Mouse (Mus musculus) midbrain, postnatal 0 days (tissue): ENCODE results near the gene Gmpr. TPM values are rescaled to one million over a fixed set of nuclear protein-coding genes. Genes with fewer than 3 reads are reported as not detected.

Experiments
- ATAC-seq: fragments of 200-750 bp; cut with Nextera tagmentation; 2 replicates; pipeline ENCODE4 v1.8.0; 2017; ENCODE audit warnings: moderate number of reproducible peaks, mild to moderate bottlenecking, moderate TSS enrichment, moderate library complexity; ENCODE audit not compliant: low FRiP score
- DNase-seq: peaks from one replicate; pipeline ENCODE4 v3.0.0-alpha.2; 2015; ENCODE audit warnings: low spot score
- H3K27ac ChIP-seq: fragments of 300-500 bp; sonication (generic); 2 replicates; pipeline ENCODE4 v1.5.1; 2014; ENCODE audit warnings: low read depth, mild to moderate bottlenecking, low read length, mixed read lengths
- H3K27me3 ChIP-seq: fragments of 300-500 bp; sonication (generic); 2 replicates; pipeline ENCODE4 v1.6.1; 2014; ENCODE audit warnings: low read length, control low read depth, mixed read lengths; ENCODE audit not compliant: insufficient read depth
- H3K36me3 ChIP-seq: fragments of 300-500 bp; sonication (generic); 2 replicates; pipeline ENCODE4 v1.6.1; 2014; ENCODE audit warnings: low read length, control low read depth, mixed read lengths; ENCODE audit not compliant: insufficient read depth
- H3K4me1 ChIP-seq: fragments of 300-500 bp; sonication (generic); 2 replicates; pipeline ENCODE4 v1.6.1; 2014; ENCODE audit warnings: mild to moderate bottlenecking, control low read depth, antibody characterized with exemption, low read length, mixed read lengths; ENCODE audit not compliant: insufficient read depth
- H3K4me2 ChIP-seq: fragments of 300-500 bp; sonication (generic); 2 replicates; pipeline ENCODE4 v1.6.1; 2014; ENCODE audit warnings: low read depth, mild to moderate bottlenecking, low read length, mixed read lengths; ENCODE audit not compliant: poor library complexity, severe bottlenecking
- H3K4me3 ChIP-seq: fragments of 300-500 bp; sonication (generic); 2 replicates; pipeline ENCODE4 v1.5.1; 2014; ENCODE audit warnings: low read depth, mild to moderate bottlenecking, low read length, moderate library complexity
- H3K9ac ChIP-seq: fragments of 300-500 bp; sonication (generic); replicated peaks from 2 replicates; pipeline ENCODE4 v1.6.1; 2014; ENCODE audit warnings: mild to moderate bottlenecking, low read length, moderate library complexity, mixed read lengths; ENCODE audit not compliant: poor library complexity, severe bottlenecking
- H3K9me3 ChIP-seq: fragments of 300-500 bp; sonication (generic); 2 replicates; pipeline ENCODE4 v1.6.1; 2016; ENCODE audit warnings: low read length, control low read depth
- CTCF ChIP-seq: IDR thresholded peaks from 2 replicates; pipeline ENCODE4 v1.5.1; 2016; ENCODE audit warnings: antibody characterized with exemption, mild to moderate bottlenecking
- WGBS: fragments of 180-500 bp; shearing (Covaris S2); extraction: QIAGEN DNeasy Blood & Tissue Kit; methylation state at CpG from one replicate; pipeline ENCODE4 v1.1.7; 2014; 5-methylcytosine and 5-hydroxymethylcytosine counted together
- polyA plus RNA-seq: library from polyadenylated mRNA; unstranded; fragments of >200 nt; fragmentation: Nextera tagmentation; extraction: Ambion mirVana; gene quantifications from 2 replicates; pipeline ENCODE4 v1.2.1, GENCODE M21; 2015
- total RNA-seq: library from RNA; depleted of rRNA; stranded (reverse); fragments of >200 nt; gene quantifications from 2 replicates; pipeline ENCODE4 v1.2.3, GENCODE M21; 2014; rRNA removed

The Gmpr gene
- total and polyA plus RNA-seq, 2 experiments from 2014 or later, result 29.2 to 36.7 TPM

- ATAC-seq, result no peak
- DNase-seq, result peak; percentile 22
- Histone ChIP-seq H3K4me3 (no peak overlapping the region), H3K4me2 (no peak overlapping the region), H3K27me3 (no peaks in the 10 kb centered on the region), H3K36me3 (no peaks in the 10 kb centered on the region), H3K9ac (no peak overlapping the region), H3K9me3 (no peaks in the 10 kb centered on the region), H3K27ac (peak overlapping the region; percentile 12; the same call in 1 of the 2 replicates), H3K4me1 (0 out of 2 replicates have a peak, but pooled peaks cover 6% of the 10 kb centered on the region)
- 28% methylated on average over 6 of the region's 6 CpGs for WGBS
- no peak for TF ChIP-seq CTCF
These were observed 93.2 kb downstream of the Gmpr start for GRCm38 (mm10) chr13:45600443-45600842.

Other genes starting within 250 kb of the Gmpr start
- gene Mylip, start 117.7 kb upstream of the Gmpr start, total RNA-seq, result 11.1 and 16.6 TPM in 2 replicates
- gene Mylip, start 117.7 kb upstream of the Gmpr start, polyA plus RNA-seq, result 2.9 and 3.7 TPM in 2 replicates